Mouse (Mus musculus): Measurements from ENCODE around the gene Pias3. TPM values are rescaled to one million over a fixed set of nuclear protein-coding genes. Genes with fewer than 3 reads are reported as not detected.

Gene Pias3
- polyA plus RNA-seq, 1 experiment from 2014 or later = 28.2 TPM

GRCm38 (mm10) chr3:96746829-96747228 is 50.6 kb downstream of the Pias3 start:
- no peaks in the 10 kb centered on the region for H3K36me3 ChIP-seq (ENCODE audit: control insufficient read depth, insufficient read depth, low read length)
- no peak overlapping the region for H3K4me2 ChIP-seq (replicated peaks; ENCODE audit: low read depth, low read length)
- H3K9me3 ChIP-seq (ENCODE audit: control insufficient read depth, low read length) = no peaks in the 10 kb centered on the region
- 100% methylated on average over 1 of the region's 1 CpGs for WGBS
- DNase-seq (ENCODE audit: low spot score) = no peak
- H3K4me3 ChIP-seq (ENCODE audit: low read depth, low read length) = no peak overlapping the region
- no peaks in the 10 kb centered on the region for H3K4me1 ChIP-seq (replicated peaks; ENCODE audit: control insufficient read depth, insufficient read depth, low read length)
- no peak overlapping the region for H3K27ac ChIP-seq (ENCODE audit: low read depth, low read length)
- ATAC-seq (ENCODE audit: low FRiP score) = no peak
- H3K27me3 ChIP-seq (ENCODE audit: control insufficient read depth, insufficient read depth, low read length) = no peaks in the 10 kb centered on the region
- no peak overlapping the region for H3K9ac ChIP-seq (ENCODE audit: low read depth, low read length)

Other genes with a start within 250 kb of the Pias3 start
- not detected in 2 replicates for gene BC107364, start 244.1 kb upstream of the Pias3 start, polyA plus RNA-seq (2014; fragmentation: Nextera tagmentation; extraction: Ambion mirVana)
- gene Hfe2, start 171.2 kb upstream of the Pias3 start, polyA plus RNA-seq (2014; fragmentation: Nextera tagmentation; extraction: Ambion mirVana) = 1.5 and 1.6 TPM in 2 replicates
- gene Txnip, start 138.4 kb upstream of the Pias3 start, polyA plus RNA-seq (2014; fragmentation: Nextera tagmentation; extraction: Ambion mirVana) = 48.9 and 53.4 TPM in 2 replicates
- gene Gm16253, start 119.4 kb upstream of the Pias3 start, polyA plus RNA-seq (2014; fragmentation: Nextera tagmentation; extraction: Ambion mirVana) = 0.46 and 0.70 TPM in 2 replicates
- gene Polr3gl, start 102.2 kb upstream of the Pias3 start, polyA plus RNA-seq (2014; fragmentation: Nextera tagmentation; extraction: Ambion mirVana) = 15.4 and 16.6 TPM in 2 replicates
- 2.0 and 2.4 TPM in 2 replicates for gene Ankrd34a, start 99.7 kb upstream of the Pias3 start, polyA plus RNA-seq (2014; fragmentation: Nextera tagmentation; extraction: Ambion mirVana)
- 7.1 and 7.8 TPM in 2 replicates for gene Lix1l, start 95.2 kb upstream of the Pias3 start, polyA plus RNA-seq (2014; fragmentation: Nextera tagmentation; extraction: Ambion mirVana)
- gene Rbm8a, start 66.5 kb upstream of the Pias3 start, polyA plus RNA-seq (2014; fragmentation: Nextera tagmentation; extraction: Ambion mirVana) = 172 and 178 TPM in 2 replicates
- gene Pex11b, start 61.0 kb upstream of the Pias3 start, polyA plus RNA-seq (2014; fragmentation: Nextera tagmentation; extraction: Ambion mirVana) = 42.8 and 44.6 TPM in 2 replicates
- 0.04 and 0.22 TPM in 2 replicates for gene Gm42957, start 60.9 kb upstream of the Pias3 start, polyA plus RNA-seq (2014; fragmentation: Nextera tagmentation; extraction: Ambion mirVana)
- gene Itga10, start 50.8 kb upstream of the Pias3 start, polyA plus RNA-seq (2014; fragmentation: Nextera tagmentation; extraction: Ambion mirVana) = 0.53 and 1.3 TPM in 2 replicates
- 0.25 and 0.40 TPM in 2 replicates for gene Ankrd35, start 26.3 kb upstream of the Pias3 start, polyA plus RNA-seq (2014; fragmentation: Nextera tagmentation; extraction: Ambion mirVana)
- 12.8 and 14.4 TPM in 2 replicates for gene Nudt17, start 12.2 kb downstream of the Pias3 start, polyA plus RNA-seq (2014; fragmentation: Nextera tagmentation; extraction: Ambion mirVana)
- 38.0 and 38.1 TPM in 2 replicates for gene Polr3c, start 31.2 kb downstream of the Pias3 start, polyA plus RNA-seq (2014; fragmentation: Nextera tagmentation; extraction: Ambion mirVana)
- 90.0 and 90.4 TPM in 2 replicates for gene Rnf115, start 31.3 kb downstream of the Pias3 start, polyA plus RNA-seq (2014; fragmentation: Nextera tagmentation; extraction: Ambion mirVana)
- not detected in 2 replicates for gene Pdzk1, start 132.9 kb downstream of the Pias3 start, polyA plus RNA-seq (2014; fragmentation: Nextera tagmentation; extraction: Ambion mirVana)
- gene Cd160, start 133.0 kb downstream of the Pias3 start, polyA plus RNA-seq (2014; fragmentation: Nextera tagmentation; extraction: Ambion mirVana) = 0.18 and 0.20 TPM in 2 replicates
- 2.2 and 2.5 TPM in 2 replicates for gene Gja5, start 208.3 kb downstream of the Pias3 start, polyA plus RNA-seq (2014; fragmentation: Nextera tagmentation; extraction: Ambion mirVana)
- 42.6 and 45.9 TPM in 2 replicates for gene Gpr89, start 209.0 kb downstream of the Pias3 start, polyA plus RNA-seq (2014; fragmentation: Nextera tagmentation; extraction: Ambion mirVana)
- not detected in 2 replicates for gene Gja8, start 229.6 kb downstream of the Pias3 start, polyA plus RNA-seq (2014; fragmentation: Nextera tagmentation; extraction: Ambion mirVana)